Comparison of ENCODE assay signal across 12 mouse cellular contexts in the genomic region with DNA sequence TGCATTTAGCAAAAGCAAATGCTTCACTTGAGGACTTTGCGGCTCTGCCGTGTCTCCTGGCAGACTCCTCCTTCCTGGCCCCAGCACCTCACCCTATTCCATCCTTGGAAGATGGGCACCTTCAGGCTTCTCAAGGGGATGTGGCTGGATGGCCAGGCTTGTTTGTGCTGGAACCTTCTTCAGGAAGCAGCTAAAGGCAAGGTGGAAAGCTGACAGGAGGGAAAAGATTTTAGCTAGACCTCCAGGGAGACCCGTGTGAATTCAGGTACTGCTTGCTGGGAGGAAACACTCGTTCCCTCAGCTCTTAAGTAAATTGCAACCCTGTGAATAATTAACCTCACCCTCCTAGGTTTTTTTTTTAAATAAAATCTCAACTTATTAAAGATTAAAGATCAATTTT.
DNase-seq lines count a peak whose midpoint lies in the region; ATAC-seq and TF ChIP-seq lines count a peak whose summit lies in the region.
"Had no signal": no experiment of that assay in that cellular context is flagged by ENCODE, and none has a peak within 500 bp of the region (broad histone marks: within the 10 kb centered on the region; RNA-seq: fewer than 3 reads in every experiment).

No protein-coding gene starts in this region.

- peak overlapping the region; percentile 95 for H3K27ac ChIP-seq in gastrocnemius, adult 2 months
- no peak overlapping the region for H3K27ac ChIP-seq in liver, embryonic 15.5 days (replicated peaks)
- H3K27ac ChIP-seq in brown adipose tissue, adult 24 weeks (replicated peaks; ENCODE audit: low read depth, low read length), result peak overlapping the region; percentile 92
- no peak overlapping the region for H3K27ac ChIP-seq in limb, embryonic 15.5 days
- H3K27ac ChIP-seq: forebrain, embryonic 10.5 days had no signal

- no peak for DNase-seq in gastrocnemius, adult 2 months
- DNase-seq in gastrocnemius, postnatal 14 days, result no peak
- no peak for DNase-seq in liver
- DNase-seq in B cell, adult 2 months, result no peak
- DNase-seq: cerebellum, adult 18-20 months; embryo, embryonic 11 days; heart, adult 11 months had no signal

- no peak for ATAC-seq in liver, embryonic 15.5 days (ENCODE audit: insufficient read depth)
- ATAC-seq in limb, embryonic 15.5 days (ENCODE audit: insufficient number of reproducible peaks, low FRiP score, low TSS enrichment, low read depth), result no peak
- no peak for ATAC-seq in megakaryocyte-erythroid progenitor cell, adult 5-6 weeks (replicated peaks; ENCODE audit: low FRiP score, low TSS enrichment, poor library complexity, severe bottlenecking)

- H3K9me3 ChIP-seq in liver, embryonic 15.5 days (replicated peaks), result no peaks in the 10 kb centered on the region
- no peaks in the 10 kb centered on the region for H3K9me3 ChIP-seq in limb, embryonic 15.5 days
- H3K9me3 ChIP-seq: forebrain, embryonic 10.5 days had no signal

- intact Hi-C loops in gastrocnemius, adult 2 months (cut with DNase I), result loop anchor here (5.0 kb wide), 1 partner anchor 249 kb away; a partner anchor contains a TSS
- intact Hi-C loops in gastrocnemius, postnatal 14 days (cut with DNase I; ENCODE audit: low total_unique reads), result loop anchor here (5.0 kb wide), 2 partner anchors 74 to 209 kb away; no protein-coding TSS in a partner anchor

- WGBS in liver, embryonic 15.5 days (ENCODE audit: insufficient replicate concordance), result 43% methylated on average over 4 of the region's 4 CpGs
- 41% methylated on average over 4 of the region's 4 CpGs for WGBS in limb, embryonic 15.5 days

- H3K9ac ChIP-seq in liver, embryonic 15.5 days, result no peak overlapping the region
- no peak overlapping the region for H3K9ac ChIP-seq in limb, embryonic 15.5 days

- peaks cover 67% of the 10 kb centered on the region for H3K27me3 ChIP-seq in liver, embryonic 15.5 days
- H3K27me3 ChIP-seq in limb, embryonic 15.5 days, result peaks cover 28% of the 10 kb centered on the region

- H3K4me2 ChIP-seq in liver, embryonic 15.5 days, result 0 out of 2 replicates have a peak overlapping the region, but pooled peaks have one; percentile 15
- H3K4me2 ChIP-seq in limb, embryonic 15.5 days, result peak overlapping the region; percentile 97; the same call in 1 of the 2 replicates

- no peaks in the 10 kb centered on the region for H3K36me3 ChIP-seq in liver, embryonic 15.5 days (replicated peaks)
- H3K36me3 ChIP-seq in limb, embryonic 15.5 days, result no peaks in the 10 kb centered on the region
- H3K36me3 ChIP-seq: forebrain, embryonic 10.5 days had no signal

- TF ChIP-seq CTCF in gastrocnemius, adult 2 months (IDR thresholded peaks at IDR 0.05), result no peak

- H3K4me1 ChIP-seq in liver, embryonic 15.5 days (replicated peaks), result peaks cover 34% of the 10 kb centered on the region
- H3K4me1 ChIP-seq in brown adipose tissue, adult 24 weeks (ENCODE audit: control insufficient read depth, insufficient read depth, insufficient read length, low read length), result peaks cover 7% of the 10 kb centered on the region; the same call in 1 of the 2 replicates
- H3K4me1 ChIP-seq in limb, embryonic 15.5 days, result peaks cover 76% of the 10 kb centered on the region

- H3K4me3 ChIP-seq in gastrocnemius, adult 2 months, result peak overlapping the region; percentile 95
- no peak overlapping the region for H3K4me3 ChIP-seq in liver, embryonic 15.5 days (replicated peaks)
- H3K4me3 ChIP-seq in brown adipose tissue, adult 24 weeks (ENCODE audit: insufficient read depth, low read depth, low read length), result peak overlapping the region; percentile 78
- H3K4me3 ChIP-seq in limb, embryonic 15.5 days, result peak overlapping the region; percentile 77; the same call in 1 of the 2 replicates
- H3K4me3 ChIP-seq: forebrain, embryonic 10.5 days had no signal

Comparison
In these comparisons a context has a peak if more than half of its experiments do, and no peak if none do; other contexts are left out.
1. H3K27ac ChIP-seq: peak in gastrocnemius, adult 2 months (single experiment) and brown adipose tissue, adult 24 weeks (single experiment); none in liver, embryonic 15.5 days (single experiment) and limb, embryonic 15.5 days (single experiment).